Mouse (Mus musculus) CD4-positive, CD25-positive, alpha-beta regulatory T cell, adult 9 weeks (primary cell): ENCODE results near the gene Mtmr1. TPM values are rescaled to one million over a fixed set of nuclear protein-coding genes. Genes with fewer than 3 reads are reported as not detected.

Experiments
- polyA plus RNA-seq: library from polyadenylated mRNA; unstranded; fragments of 100-300 nt; shearing (Covaris generic); gene quantifications from one replicate; pipeline ENCODE4 v1.2.1, GENCODE M21; 2017

Gene Mtmr1
- polyA plus RNA-seq = 4.6 TPM

GRCm38 (mm10) chrX:71364554-71364991 lies at the start of gene Mtmr1:
Gene Mtmr1 (plus strand): TSS chrX:71364760.

Other genes starting within 250 kb of the Mtmr1 start
- gene Mtm1, start 154.0 kb upstream of the Mtmr1 start, polyA plus RNA-seq = 12.1 TPM
- 22.4 TPM for gene Cd99l2, start 128.1 kb downstream of the Mtmr1 start, polyA plus RNA-seq
- gene Hmgb3, start 191.2 kb downstream of the Mtmr1 start, polyA plus RNA-seq = 23.1 TPM